Mouse (Mus musculus): ENCODE measurements around the gene Tes.

- TF ChIP-seq EP300 (optimal IDR thresholded peaks at IDR 0.05) (no peak), CTCF (IDR thresholded peaks at IDR 0.05; ENCODE audit: low read depth) (no peak)
Measured at GRCm38 (mm10) chr6:17062366-17062765, 2.6 kb upstream of the Tes start.

All from stomach, postnatal 0 days (tissue).